Mouse (Mus musculus) lung, postnatal 0 days (tissue): ENCODE results near the gene Fam208a.

Source experiments
- CTCF ChIP-seq: IDR thresholded peaks from 2 replicates; pipeline ENCODE4 v1.5.1; 2016; ENCODE audit warnings: antibody characterized with exemption, mild to moderate bottlenecking
- EP300 ChIP-seq: IDR thresholded peaks from 2 replicates; pipeline ENCODE4 v1.6.1; 2016; ENCODE audit warnings: antibody characterized with exemption, mild to moderate bottlenecking, control low read depth

GRCm38 (mm10) chr14:27422301-27422700, 6.3 kb upstream of the Fam208a start:
- TF ChIP-seq CTCF: no peak
- no peak for TF ChIP-seq EP300
